Mouse (Mus musculus) embryonic facial prominence, embryonic 13.5 days (tissue): ENCODE results near the gene Cep68. TPM values are rescaled to one million over a fixed set of nuclear protein-coding genes. Genes with fewer than 3 reads are reported as not detected.

Experiments used
- ATAC-seq: fragments of 200-750 bp; cut with Nextera tagmentation; 2 replicates; pipeline ENCODE4 v1.8.0; 2017; ENCODE audit warnings: low read depth; ENCODE audit not compliant: insufficient number of reproducible peaks, insufficient read depth, low FRiP score, low TSS enrichment
- H3K27ac ChIP-seq: fragments of 300-500 bp; sonication (generic); 2 replicates; pipeline ENCODE4 v1.5.1; 2015; ENCODE audit warnings: moderate library complexity, mild to moderate bottlenecking, inconsistent platforms
- H3K27me3 ChIP-seq: fragments of 300-500 bp; sonication (generic); 2 replicates; pipeline ENCODE4 v1.6.1; 2015; ENCODE audit warnings: mild to moderate bottlenecking, inconsistent platforms
- H3K36me3 ChIP-seq: fragments of 300-500 bp; sonication (generic); 2 replicates; pipeline ENCODE4 v1.6.1; 2015; ENCODE audit warnings: mild to moderate bottlenecking, inconsistent platforms
- H3K4me1 ChIP-seq: fragments of 300-500 bp; sonication (generic); 2 replicates; pipeline ENCODE4 v1.6.1; 2015; ENCODE audit warnings: inconsistent platforms
- H3K4me2 ChIP-seq: fragments of 300-500 bp; sonication (generic); 2 replicates; pipeline ENCODE4 v1.6.1; 2015; ENCODE audit warnings: moderate library complexity, mild to moderate bottlenecking, inconsistent platforms
- H3K4me3 ChIP-seq: fragments of 300-500 bp; sonication (generic); 2 replicates; pipeline ENCODE4 v1.5.1; 2015; ENCODE audit warnings: mild to moderate bottlenecking, inconsistent platforms
- H3K9ac ChIP-seq: fragments of 300-500 bp; sonication (generic); 2 replicates; pipeline ENCODE4 v1.6.1; 2015; ENCODE audit warnings: mild to moderate bottlenecking, inconsistent platforms
- H3K9me3 ChIP-seq: fragments of 300-500 bp; sonication (generic); 2 replicates; pipeline ENCODE4 v1.6.1; 2016; ENCODE audit warnings: inconsistent platforms
- WGBS: fragments of 180-500 bp; shearing (Covaris S2); methylation state at CpG from one replicate; pipeline ENCODE4 v1.1.7; 2015; ENCODE audit warnings: mixed read lengths; 5-methylcytosine and 5-hydroxymethylcytosine counted together
- polyA plus RNA-seq: library from polyadenylated mRNA; unstranded; fragments of >200 nt; fragmentation: Nextera tagmentation; extraction: Ambion mirVana; gene quantifications from 2 replicates; pipeline ENCODE4 v1.2.1, GENCODE M21; 2015

The Cep68 gene
- polyA plus RNA-seq = 39.0 and 39.1 TPM in 2 replicates

GRCm38 (mm10) chr11:20249296-20250110, at the start of gene Cep68:
TSS of gene Cep68 (minus strand) at chr11:20249429.
- Histone ChIP-seq H3K4me2 (peak within 1 kb of the TSS; percentile 77), H3K9ac (peak within 1 kb of the TSS; percentile 96), H3K27me3 (no peaks in the 10 kb centered on the region), H3K36me3 (peaks cover 10% of the 10 kb centered on the region; the same call in 1 of the 2 replicates), H3K4me3 (peak within 1 kb of the TSS; percentile 89), H3K9me3 (no peaks in the 10 kb centered on the region), H3K27ac (peak within 1 kb of the TSS; percentile 92), H3K4me1 (peaks cover 40% of the 10 kb centered on the region)
- peak; percentile 97 for ATAC-seq
- WGBS = under 1% methylated on average over 54 of the region's 59 CpGs

GRCm38 (mm10) chr11:20284463-20284862, 35.2 kb upstream of the Cep68 start:
- H3K9ac ChIP-seq = no peak overlapping the region
- no peaks in the 10 kb centered on the region for H3K4me1 ChIP-seq
- H3K27ac ChIP-seq = no peak overlapping the region
- no peak overlapping the region for H3K4me3 ChIP-seq
- WGBS = 72% methylated on average over 3 of the region's 3 CpGs
- no peaks in the 10 kb centered on the region for H3K27me3 ChIP-seq
- H3K9me3 ChIP-seq = no peaks in the 10 kb centered on the region
- no peaks in the 10 kb centered on the region for H3K36me3 ChIP-seq
- H3K4me2 ChIP-seq = no peak overlapping the region
- ATAC-seq = no peak

- H3K27ac ChIP-seq = no peak overlapping the region
- no peak for ATAC-seq
- no peaks in the 10 kb centered on the region for H3K4me1 ChIP-seq
- H3K4me2 ChIP-seq = no peak overlapping the region
- WGBS = 82% methylated on average over 2 of the region's 2 CpGs
- no peaks in the 10 kb centered on the region for H3K9me3 ChIP-seq
- H3K27me3 ChIP-seq = no peaks in the 10 kb centered on the region
- H3K4me3 ChIP-seq = no peak overlapping the region
- H3K36me3 ChIP-seq = no peaks in the 10 kb centered on the region
- H3K9ac ChIP-seq = no peak overlapping the region
Observed at GRCm38 (mm10) chr11:20282601-20283219, 33.5 kb upstream of the Cep68 start.

GRCm38 (mm10) chr11:20280982-20281381, 31.8 kb upstream of the Cep68 start:
- H3K27me3 ChIP-seq = no peaks in the 10 kb centered on the region
- 49% methylated on average over 5 of the region's 5 CpGs for WGBS
- no peak overlapping the region for H3K4me2 ChIP-seq
- no peak overlapping the region for H3K9ac ChIP-seq
- no peaks in the 10 kb centered on the region for H3K36me3 ChIP-seq
- H3K4me3 ChIP-seq = no peak overlapping the region
- H3K4me1 ChIP-seq = no peaks in the 10 kb centered on the region
- no peaks in the 10 kb centered on the region for H3K9me3 ChIP-seq
- ATAC-seq = no peak
- no peak overlapping the region for H3K27ac ChIP-seq

GRCm38 (mm10) chr11:20278702-20279101, 29.5 kb upstream of the Cep68 start:
- no peaks in the 10 kb centered on the region for H3K36me3 ChIP-seq
- H3K4me2 ChIP-seq = no peak overlapping the region
- no peak overlapping the region for H3K27ac ChIP-seq
- H3K27me3 ChIP-seq = no peaks in the 10 kb centered on the region
- no peak for ATAC-seq
- no peak overlapping the region for H3K4me3 ChIP-seq
- H3K4me1 ChIP-seq = no peaks in the 10 kb centered on the region
- H3K9me3 ChIP-seq = no peaks in the 10 kb centered on the region
- WGBS = 43% methylated on average over 5 of the region's 5 CpGs
- H3K9ac ChIP-seq = no peak overlapping the region

GRCm38 (mm10) chr11:20277106-20277505, 27.9 kb upstream of the Cep68 start:
- no peak overlapping the region for H3K4me2 ChIP-seq
- H3K27me3 ChIP-seq = no peaks in the 10 kb centered on the region
- no peak overlapping the region for H3K27ac ChIP-seq
- no peaks in the 10 kb centered on the region for H3K9me3 ChIP-seq
- 73% methylated on average over 2 of the region's 2 CpGs for WGBS
- H3K36me3 ChIP-seq = no peaks in the 10 kb centered on the region
- no peak overlapping the region for H3K4me3 ChIP-seq
- H3K4me1 ChIP-seq = no peaks in the 10 kb centered on the region
- ATAC-seq = no peak
- no peak overlapping the region for H3K9ac ChIP-seq

- no peaks in the 10 kb centered on the region for H3K9me3 ChIP-seq
- H3K36me3 ChIP-seq = no peaks in the 10 kb centered on the region
- H3K27me3 ChIP-seq = no peaks in the 10 kb centered on the region
- no peaks in the 10 kb centered on the region for H3K4me1 ChIP-seq
- no peak overlapping the region for H3K4me3 ChIP-seq
- H3K27ac ChIP-seq = no peak overlapping the region
- H3K9ac ChIP-seq = no peak overlapping the region
- H3K4me2 ChIP-seq = no peak overlapping the region
- ATAC-seq = no peak
- 66% methylated on average over 2 of the region's 2 CpGs for WGBS
Observed at GRCm38 (mm10) chr11:20275974-20276373, 26.7 kb upstream of the Cep68 start.

- Histone ChIP-seq H3K4me1 (no peaks in the 10 kb centered on the region), H3K27ac (no peak overlapping the region), H3K27me3 (no peaks in the 10 kb centered on the region), H3K4me3 (no peak overlapping the region), H3K4me2 (no peak overlapping the region), H3K9ac (no peak overlapping the region), H3K36me3 (no peaks in the 10 kb centered on the region), H3K9me3 (no peaks in the 10 kb centered on the region)
- WGBS = 81% methylated on average over 6 of the region's 6 CpGs
- ATAC-seq = no peak
Observed at GRCm38 (mm10) chr11:20269885-20270284, 20.7 kb upstream of the Cep68 start.

- 53% methylated on average over 8 of the region's 8 CpGs for WGBS
- H3K27me3 ChIP-seq = no peaks in the 10 kb centered on the region
- H3K27ac ChIP-seq = no peak overlapping the region
- H3K4me1 ChIP-seq = 0 out of 2 replicates have a peak, but pooled peaks cover 4% of the 10 kb centered on the region
- H3K9me3 ChIP-seq = no peaks in the 10 kb centered on the region
- no peak overlapping the region for H3K4me3 ChIP-seq
- H3K36me3 ChIP-seq = no peaks in the 10 kb centered on the region
- ATAC-seq = no peak
- no peak overlapping the region for H3K4me2 ChIP-seq
- no peak overlapping the region for H3K9ac ChIP-seq
Observed at GRCm38 (mm10) chr11:20262628-20263380, 13.6 kb upstream of the Cep68 start.

GRCm38 (mm10) chr11:20254791-20255190, 5.6 kb upstream of the Cep68 start:
- Histone ChIP-seq H3K4me1 (peaks cover 7% of the 10 kb centered on the region; the same call in 1 of the 2 replicates), H3K36me3 (no peaks in the 10 kb centered on the region), H3K27me3 (no peaks in the 10 kb centered on the region), H3K4me2 (no peak overlapping the region), H3K27ac (no peak overlapping the region), H3K9me3 (no peaks in the 10 kb centered on the region), H3K9ac (no peak overlapping the region), H3K4me3 (no peak overlapping the region)
- no peak for ATAC-seq
- 82% methylated on average over 4 of the region's 4 CpGs for WGBS

GRCm38 (mm10) chr11:20253088-20253487, 3.9 kb upstream of the Cep68 start:
- H3K4me3 ChIP-seq = no peak overlapping the region
- H3K9me3 ChIP-seq = no peaks in the 10 kb centered on the region
- 66% methylated on average over 2 of the region's 2 CpGs for WGBS
- H3K27ac ChIP-seq = no peak overlapping the region
- no peak overlapping the region for H3K9ac ChIP-seq
- H3K4me1 ChIP-seq = peaks cover 8% of the 10 kb centered on the region
- no peaks in the 10 kb centered on the region for H3K36me3 ChIP-seq
- ATAC-seq = no peak
- no peaks in the 10 kb centered on the region for H3K27me3 ChIP-seq
- H3K4me2 ChIP-seq = no peak overlapping the region
